Mouse (Mus musculus): ENCODE data around the gene Caly.

The Caly gene

GRCm38 (mm10) chr7:140082242-140082678 lies at the start of gene Caly:
Gene Caly (minus strand): TSS chr7:140082548.
- in situ Hi-C loops (cut with MboI, MseI): loop anchor here in 1 of 2 experiments (5.0 kb wide), 2 partner anchors 60 to 725 kb away; no protein-coding TSS in a partner anchor

GRCm38 (mm10) chr7:140127911-140128310 lies 45.6 kb upstream of the Caly start:
- in situ Hi-C loops (cut with MboI, MseI): no loop called here

- in situ Hi-C loops (cut with MboI, MseI): no loop called here
Observed at GRCm38 (mm10) chr7:140126934-140127333, 44.6 kb upstream of the Caly start.

- in situ Hi-C loops (cut with MboI, MseI): no loop called here
Observed at GRCm38 (mm10) chr7:140126022-140126350, 43.6 kb upstream of the Caly start.

- in situ Hi-C loops (cut with MboI, MseI): no loop called here
Observed at GRCm38 (mm10) chr7:140125278-140126021, 43.1 kb upstream of the Caly start.

- in situ Hi-C loops (cut with MboI, MseI): no loop called here
Observed at GRCm38 (mm10) chr7:140124382-140124781, 42.0 kb upstream of the Caly start.

GRCm38 (mm10) chr7:140122765-140123164 lies 40.4 kb upstream of the Caly start:
- in situ Hi-C loops (cut with MboI, MseI): no loop called here

GRCm38 (mm10) chr7:140121338-140121910 lies 39.1 kb upstream of the Caly start:
- in situ Hi-C loops (cut with MboI, MseI): no loop called here

GRCm38 (mm10) chr7:140120484-140120883 lies 38.1 kb upstream of the Caly start:
- in situ Hi-C loops (cut with MboI, MseI): no loop called here

GRCm38 (mm10) chr7:140116329-140117054 lies 34.1 kb upstream of the Caly start, which contains the start of gene Echs1:
Gene Echs1 (minus strand): TSS chr7:140116476.
- in situ Hi-C loops (cut with MboI, MseI): no loop called here

- in situ Hi-C loops (cut with MboI, MseI): no loop called here
Observed at GRCm38 (mm10) chr7:140115583-140116328, 33.4 kb upstream of the Caly start, which contains the start of gene Paox. Gene Paox (plus strand): TSS chr7:140115799.

GRCm38 (mm10) chr7:140111943-140112342 lies 29.6 kb upstream of the Caly start:
- in situ Hi-C loops (cut with MboI, MseI): no loop called here

GRCm38 (mm10) chr7:140104009-140104408 lies 21.7 kb upstream of the Caly start:
- in situ Hi-C loops (cut with MboI, MseI): no loop called here

GRCm38 (mm10) chr7:140101993-140102860 lies 19.9 kb upstream of the Caly start, which contains the start of gene Fuom:
Gene Fuom (minus strand): TSS chr7:140102441.
- in situ Hi-C loops (cut with MboI, MseI): no loop called here

- in situ Hi-C loops (cut with MboI, MseI): no loop called here
Observed at GRCm38 (mm10) chr7:140101498-140101897, 19.1 kb upstream of the Caly start.

- in situ Hi-C loops (cut with MboI, MseI): no loop called here
Observed at GRCm38 (mm10) chr7:140098466-140098865, 16.1 kb upstream of the Caly start.

GRCm38 (mm10) chr7:140096055-140096454 lies 13.7 kb upstream of the Caly start:
- in situ Hi-C loops (cut with MboI, MseI): no loop called here

- in situ Hi-C loops (cut with MboI, MseI): no loop called here
Observed at GRCm38 (mm10) chr7:140095556-140095955, 13.2 kb upstream of the Caly start.

- in situ Hi-C loops (cut with MboI, MseI): no loop called here
Observed at GRCm38 (mm10) chr7:140094954-140095353, 12.6 kb upstream of the Caly start.

GRCm38 (mm10) chr7:140092924-140093528 lies 10.7 kb upstream of the Caly start, which contains the start of gene Prap1:
Gene Prap1 (plus strand): TSS chr7:140093395.
- in situ Hi-C loops (cut with MboI, MseI): no loop called here
